Mouse (Mus musculus): ENCODE measurements around the gene Tmed4.

Tmed4 gene

GRCm38 (mm10) chr11:6274387-6275093 lies at the start of gene Tmed4:
Tmed4 (minus strand) TSS chr11:6274870.
- peak; percentile 96 to 99 for DNase-seq (ENCODE audit: low spot score in 2 of 2)

- no peak for DNase-seq (ENCODE audit: low spot score in 2 of 2)
These were observed 48.7 kb upstream of the Tmed4 start for GRCm38 (mm10) chr11:6323348-6323747.

DNA sequence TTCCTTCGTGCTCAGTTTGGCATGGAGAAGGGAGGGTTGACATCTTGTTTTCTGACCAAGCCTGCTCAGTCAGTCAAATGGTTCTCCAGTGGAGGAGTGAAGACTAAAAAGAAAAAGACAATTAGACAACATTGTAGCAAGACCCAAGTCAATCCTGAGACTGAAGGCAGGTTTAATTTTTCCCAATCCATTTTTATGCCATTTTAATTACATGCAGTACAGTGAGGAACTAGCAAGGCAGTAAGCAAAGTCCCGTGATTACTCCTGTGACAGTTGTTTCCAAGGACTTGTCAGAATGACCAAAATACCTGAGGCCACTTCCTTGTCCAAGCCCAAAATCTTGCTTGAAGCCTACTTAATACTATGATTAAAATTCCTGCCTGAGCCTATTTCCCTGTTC lies 47.4 kb upstream of the Tmed4 start:
- DNase-seq (ENCODE audit: low spot score in 2 of 2): no peak

DNA sequence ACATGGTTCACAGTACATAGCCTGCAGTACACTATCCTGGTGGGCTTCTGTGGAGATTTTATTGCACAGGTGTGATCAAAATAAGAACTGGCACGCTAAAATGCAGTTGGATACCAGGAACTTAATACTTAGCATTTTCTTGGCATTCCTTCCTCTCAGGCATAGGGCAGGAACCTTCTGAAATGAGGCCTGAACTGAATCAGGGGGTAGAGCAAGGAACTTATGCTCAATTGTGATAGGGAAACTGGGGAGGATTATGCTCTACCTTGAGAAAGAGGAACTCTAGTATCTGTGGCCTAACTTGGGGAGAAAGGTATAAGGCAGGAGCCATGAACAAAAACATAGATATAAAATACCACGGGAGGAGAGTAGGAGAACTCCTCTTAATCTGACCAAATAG lies 44.7 kb upstream of the Tmed4 start:
- no peak for DNase-seq (ENCODE audit: low spot score in 2 of 2)

- DNase-seq (ENCODE audit: low spot score in 2 of 2): no peak
These were observed 43.9 kb upstream of the Tmed4 start for GRCm38 (mm10) chr11:6318559-6318958.

GRCm38 (mm10) chr11:6316821-6317220 lies 42.2 kb upstream of the Tmed4 start:
- DNase-seq (ENCODE audit: low spot score in 2 of 2): no peak

- no peak for DNase-seq (ENCODE audit: low spot score in 2 of 2)
These were observed 39.3 kb upstream of the Tmed4 start for GRCm38 (mm10) chr11:6313874-6314406.

- no peak for DNase-seq (ENCODE audit: low spot score in 2 of 2)
These were observed 33.5 kb upstream of the Tmed4 start for GRCm38 (mm10) chr11:6308181-6308580.

DNA sequence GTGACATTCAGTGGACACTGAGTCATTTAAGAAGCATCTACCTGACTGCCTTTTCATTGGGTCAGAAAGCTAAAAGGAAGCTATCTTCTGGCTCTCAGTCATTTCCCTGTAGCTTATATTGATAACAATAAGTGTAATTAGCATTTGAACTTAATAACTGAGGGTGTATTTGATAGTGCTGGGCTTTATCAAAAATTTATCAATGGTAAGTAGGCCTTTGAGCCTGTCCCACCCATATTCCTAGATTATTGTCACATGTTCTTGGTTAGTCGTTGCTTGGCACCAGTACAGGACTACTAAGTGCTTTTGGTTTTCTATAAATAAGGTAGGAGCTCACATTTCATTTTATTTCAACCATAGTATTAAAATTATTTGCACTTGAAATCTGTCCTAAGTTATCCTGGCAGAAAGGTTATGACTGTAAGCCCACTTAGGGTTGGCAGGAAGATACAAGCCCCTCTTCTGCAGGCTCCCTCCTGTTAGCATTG lies 31.3 kb upstream of the Tmed4 start:
- no peak for DNase-seq (ENCODE audit: low spot score in 2 of 2)

GRCm38 (mm10) chr11:6302793-6303192 lies 28.1 kb upstream of the Tmed4 start:
- DNase-seq (ENCODE audit: low spot score in 2 of 2): no peak

GRCm38 (mm10) chr11:6299435-6299834 lies 24.8 kb upstream of the Tmed4 start:
- DNase-seq (ENCODE audit: low spot score in 2 of 2): no peak

- no peak for DNase-seq (ENCODE audit: low spot score in 2 of 2)
These were observed 21.4 kb upstream of the Tmed4 start for GRCm38 (mm10) chr11:6296077-6296476.

DNA sequence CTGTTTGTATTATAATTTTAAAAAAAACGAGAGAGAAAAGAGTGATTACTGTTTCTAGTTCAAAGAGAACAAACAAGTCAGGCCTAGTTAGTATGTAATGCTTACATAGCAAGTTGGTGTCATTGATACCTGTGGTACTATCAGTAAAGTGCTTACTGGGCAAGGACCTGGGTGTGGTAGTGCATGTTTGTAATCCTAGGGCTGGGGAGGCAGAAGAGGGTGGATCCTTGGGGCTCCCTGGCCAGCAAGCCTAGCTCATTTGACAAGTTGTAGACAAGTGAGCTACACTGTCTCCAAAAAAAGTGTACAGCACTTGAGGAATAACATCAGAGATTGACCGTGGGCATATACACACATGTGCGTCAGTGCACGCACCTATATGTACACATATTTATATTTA lies 20.0 kb upstream of the Tmed4 start:
- DNase-seq (ENCODE audit: low spot score in 2 of 2): no peak

GRCm38 (mm10) chr11:6293601-6294000 lies 18.9 kb upstream of the Tmed4 start:
- no peak for DNase-seq (ENCODE audit: low spot score in 2 of 2)

DNA sequence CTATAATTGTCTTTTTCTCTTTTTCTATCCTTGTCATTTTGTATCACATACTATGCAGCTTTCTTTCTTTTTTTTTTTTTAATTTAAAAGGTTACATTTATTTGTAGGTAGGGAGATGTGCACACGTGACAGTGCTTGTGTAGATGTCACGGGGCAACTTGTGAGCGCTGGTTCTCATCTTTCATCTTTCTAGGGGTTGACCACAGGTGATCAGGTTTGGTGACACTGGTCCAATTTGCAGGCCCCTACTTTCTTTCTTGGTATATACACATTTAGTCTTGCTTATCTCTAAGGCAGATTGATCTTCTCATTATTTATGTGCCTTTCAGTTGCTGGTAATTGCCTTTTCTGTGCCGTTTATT lies 18.3 kb upstream of the Tmed4 start:
- no peak for DNase-seq (ENCODE audit: low spot score in 2 of 2)

DNA sequence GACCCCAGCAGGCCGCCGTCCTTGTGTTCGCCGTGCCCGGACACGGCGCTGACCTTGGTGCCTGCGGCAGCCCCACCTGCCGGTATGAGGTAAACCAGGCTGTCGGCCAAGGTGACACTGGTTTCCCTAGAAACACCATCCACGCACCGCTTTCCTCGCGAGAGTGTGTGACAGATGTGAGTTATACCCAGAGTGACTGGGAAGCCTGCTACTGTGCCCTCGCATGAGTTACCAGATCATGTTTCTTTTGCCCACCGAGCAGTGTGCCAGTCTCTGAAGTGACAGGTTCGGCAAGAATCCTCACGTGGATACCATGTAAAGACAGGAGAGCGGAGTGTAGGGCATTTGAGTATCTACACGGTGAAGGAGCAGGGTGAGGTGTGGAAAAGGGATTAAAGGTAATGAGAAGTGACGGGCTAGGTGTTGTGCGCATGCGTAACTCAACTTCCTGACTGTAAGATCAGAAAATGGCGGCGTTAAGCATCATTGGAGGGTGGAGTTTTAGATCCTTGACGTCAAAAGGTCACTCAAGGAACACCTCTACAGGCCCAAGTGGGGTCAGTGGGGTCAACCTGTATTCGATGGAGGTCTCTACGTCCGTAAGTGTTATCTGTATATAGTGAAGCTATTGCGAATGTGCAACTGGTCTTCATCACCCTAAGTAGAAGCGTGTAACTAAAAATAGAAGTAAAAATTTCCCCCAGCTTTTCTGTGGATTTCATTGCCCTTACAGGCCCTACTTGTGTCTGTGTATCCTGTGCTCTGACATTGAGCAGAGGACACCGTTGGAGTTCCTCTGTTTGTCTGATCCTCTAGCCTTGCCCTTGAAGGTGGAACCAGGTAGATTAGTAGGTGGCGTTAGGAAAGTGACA lies 17.7 kb upstream of the Tmed4 start:
- peak; percentile 53 to 65 for DNase-seq (ENCODE audit: low spot score in 2 of 2)

DNA sequence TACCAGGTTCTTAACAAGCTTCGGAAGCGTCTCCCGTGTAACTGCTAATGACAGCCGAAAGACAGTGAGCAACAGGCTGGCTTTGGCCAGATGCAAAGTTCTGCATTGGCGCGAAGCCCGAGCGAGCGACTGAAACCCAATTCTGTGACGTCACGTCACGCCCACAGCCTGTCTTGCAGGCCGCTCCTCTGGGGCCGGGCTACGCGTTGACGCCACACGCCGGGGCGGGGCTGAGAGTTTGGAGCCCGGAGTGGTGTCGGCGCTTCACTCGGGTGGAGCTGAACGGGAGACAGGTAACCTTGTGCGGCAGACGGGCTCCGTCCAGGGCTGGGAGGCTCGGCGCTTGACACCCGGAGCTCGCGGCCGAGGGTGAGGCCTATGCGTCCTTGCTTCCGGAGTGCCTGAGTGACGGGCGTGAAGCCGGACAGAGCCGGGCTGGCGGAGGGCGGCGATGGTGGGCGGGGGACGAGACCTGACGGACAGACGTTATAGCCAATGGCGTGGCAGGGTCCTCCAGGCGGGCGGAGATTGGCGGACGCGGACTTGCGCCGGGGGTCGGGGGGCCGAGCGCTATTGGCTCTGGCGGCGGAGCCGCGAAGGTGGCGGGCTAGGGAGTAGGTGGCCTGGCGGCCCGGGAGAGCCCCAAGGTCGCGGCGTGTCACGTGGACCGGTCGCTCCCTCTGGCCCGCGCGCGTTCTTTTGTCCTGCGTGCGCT lies 16.9 kb upstream of the Tmed4 start, which contains the start of gene Ogdh:
Gene Ogdh, plus strand, starts transcription at position 233 of the 715 bp plus-strand sequence.
- peak; percentile 99 for DNase-seq (ENCODE audit: low spot score in 2 of 2)

DNA sequence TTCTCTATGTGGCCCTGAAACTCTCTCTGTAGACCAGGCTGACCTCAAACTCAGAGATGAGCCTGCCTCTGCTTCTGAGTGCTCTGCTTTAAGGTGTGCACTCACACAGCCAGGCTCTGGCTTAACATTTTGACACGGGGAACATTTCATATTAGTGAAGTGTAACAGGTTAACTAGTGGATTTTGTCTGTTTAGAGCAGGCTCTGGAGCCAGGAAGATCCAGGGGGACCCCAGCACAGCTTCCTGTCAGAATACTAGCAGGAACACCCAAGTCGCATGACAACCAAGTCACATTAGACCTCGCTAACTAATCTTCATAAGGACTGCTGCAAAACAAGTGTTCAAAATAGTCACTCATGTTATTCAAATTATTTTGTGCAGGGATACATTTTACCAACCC lies 16.2 kb upstream of the Tmed4 start:
- DNase-seq (ENCODE audit: low spot score in 2 of 2): no peak

DNA sequence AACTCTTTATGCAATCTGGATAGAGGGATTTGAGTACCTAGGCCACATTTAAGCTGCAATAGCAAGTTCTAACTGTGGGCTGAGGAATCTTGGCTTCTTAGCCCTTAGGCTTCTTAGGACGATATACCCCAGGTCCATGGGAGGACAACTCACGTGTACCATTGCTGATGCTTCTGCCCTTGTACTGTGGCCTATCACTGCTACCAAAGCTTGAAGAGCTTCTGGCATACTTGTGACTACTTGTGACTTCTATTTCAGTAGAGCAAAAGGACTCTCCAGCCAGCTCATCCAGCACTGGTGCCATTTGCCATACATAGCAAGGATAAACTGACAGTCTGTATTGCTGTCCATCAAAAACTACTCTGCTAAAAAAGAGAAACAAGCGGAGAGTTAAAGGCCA lies 15.5 kb upstream of the Tmed4 start:
- no peak for DNase-seq (ENCODE audit: low spot score in 2 of 2)

- no peak for DNase-seq (ENCODE audit: low spot score in 2 of 2)
These were observed 8.3 kb upstream of the Tmed4 start for GRCm38 (mm10) chr11:6282940-6283339.

- DNase-seq (ENCODE audit: low spot score in 2 of 2): no peak
These were observed 1.8 kb upstream of the Tmed4 start for GRCm38 (mm10) chr11:6276466-6276865.

GRCm38 (mm10) chr11:6275094-6275484 lies 419 bp upstream of the Tmed4 start:
- DNase-seq (ENCODE audit: low spot score in 2 of 2): no peak

Data from thymus, postnatal 10 days (tissue).